Mouse (Mus musculus): ENCODE data around the gene Atp2a3. TPM values are rescaled to one million over a fixed set of nuclear protein-coding genes. Genes with fewer than 3 reads are reported as not detected.
A peak's percentile ranks its signal among the peaks of the same experiment; 100 is the strongest.

Gene Atp2a3
- polyA plus RNA-seq, 1 experiment from 2014 or later = 0.70 TPM

- Histone ChIP-seq H3K27ac (ENCODE audit: low read depth, low read length) (no peak overlapping the region), H3K4me2 (ENCODE audit: low read depth, low read length) (no peak overlapping the region), H3K9me3 (ENCODE audit: control insufficient read depth, low read length) (no peaks in the 10 kb centered on the region), H3K27me3 (ENCODE audit: control insufficient read depth, insufficient read depth, low read length) (no peaks in the 10 kb centered on the region), H3K36me3 (ENCODE audit: control insufficient read depth, insufficient read depth, low read length) (peaks cover 18% of the 10 kb centered on the region), H3K4me1 (ENCODE audit: control insufficient read depth, insufficient read depth, low read length) (peaks cover 3% of the 10 kb centered on the region; the same call in 1 of the 2 replicates), H3K9ac (replicated peaks; ENCODE audit: low read depth, low read length) (no peak overlapping the region), H3K4me3 (ENCODE audit: low read depth, low read length) (no peak overlapping the region)
- ATAC-seq (ENCODE audit: low read depth) = no peak
- WGBS = 81% methylated on average over 7 of the region's 7 CpGs
These were observed 75.1 kb downstream of the Atp2a3 start for GRCm38 (mm10) chr11:73036077-73036476.

- Histone ChIP-seq H3K36me3 (ENCODE audit: control insufficient read depth, insufficient read depth, low read length) (peaks cover 18% of the 10 kb centered on the region), H3K9me3 (ENCODE audit: control insufficient read depth, low read length) (no peaks in the 10 kb centered on the region), H3K27ac (ENCODE audit: low read depth, low read length) (no peak overlapping the region), H3K27me3 (ENCODE audit: control insufficient read depth, insufficient read depth, low read length) (no peaks in the 10 kb centered on the region), H3K4me2 (ENCODE audit: low read depth, low read length) (no peak overlapping the region), H3K4me3 (ENCODE audit: low read depth, low read length) (no peak overlapping the region), H3K9ac (replicated peaks; ENCODE audit: low read depth, low read length) (no peak overlapping the region), H3K4me1 (ENCODE audit: control insufficient read depth, insufficient read depth, low read length) (no peaks in the 10 kb centered on the region)
- no peak for ATAC-seq (ENCODE audit: low read depth)
- WGBS = 29% methylated on average over 6 of the region's 6 CpGs
These were observed 75.9 kb downstream of the Atp2a3 start for GRCm38 (mm10) chr11:73036889-73037288.

- Histone ChIP-seq H3K9ac (replicated peaks; ENCODE audit: low read depth, low read length) (no peak overlapping the region), H3K4me1 (ENCODE audit: control insufficient read depth, insufficient read depth, low read length) (no peaks in the 10 kb centered on the region), H3K27ac (ENCODE audit: low read depth, low read length) (no peak overlapping the region), H3K27me3 (ENCODE audit: control insufficient read depth, insufficient read depth, low read length) (no peaks in the 10 kb centered on the region), H3K4me2 (ENCODE audit: low read depth, low read length) (no peak overlapping the region), H3K36me3 (ENCODE audit: control insufficient read depth, insufficient read depth, low read length) (peaks cover 18% of the 10 kb centered on the region), H3K4me3 (ENCODE audit: low read depth, low read length) (no peak overlapping the region), H3K9me3 (ENCODE audit: control insufficient read depth, low read length) (no peaks in the 10 kb centered on the region)
- ATAC-seq (ENCODE audit: low read depth) = no peak
- WGBS = 100% methylated on average over 3 of the region's 3 CpGs
These were observed 76.7 kb downstream of the Atp2a3 start for GRCm38 (mm10) chr11:73037691-73038090.

GRCm38 (mm10) chr11:73039102-73039799 is 78.3 kb downstream of the Atp2a3 start:
- Histone ChIP-seq H3K4me2 (ENCODE audit: low read depth, low read length) (no peak overlapping the region), H3K4me1 (ENCODE audit: control insufficient read depth, insufficient read depth, low read length) (no peaks in the 10 kb centered on the region), H3K36me3 (ENCODE audit: control insufficient read depth, insufficient read depth, low read length) (peaks cover 18% of the 10 kb centered on the region), H3K27ac (ENCODE audit: low read depth, low read length) (no peak overlapping the region), H3K4me3 (ENCODE audit: low read depth, low read length) (no peak overlapping the region), H3K9ac (replicated peaks; ENCODE audit: low read depth, low read length) (no peak overlapping the region), H3K9me3 (ENCODE audit: control insufficient read depth, low read length) (no peaks in the 10 kb centered on the region), H3K27me3 (ENCODE audit: control insufficient read depth, insufficient read depth, low read length) (no peaks in the 10 kb centered on the region)
- ATAC-seq (ENCODE audit: low read depth) = peak; percentile 67; the same call in 1 of the 2 replicates
- 67% methylated on average over 9 of the region's 9 CpGs for WGBS

Small RNAs within 50 kb of the gene (microRNA-seq; reads per million reads assigned to microRNA genes)
- not detected for gene Gm44467

Other genes with a start within 250 kb of the Atp2a3 start
- gene Cyb5d2, start 165.0 kb upstream of the Atp2a3 start, polyA plus RNA-seq (2014; fragmentation: Nextera tagmentation; extraction: Ambion mirVana) = 6.6 and 8.9 TPM in 2 replicates
- 20.5 and 21.6 TPM in 2 replicates for gene Zzef1, start 164.9 kb upstream of the Atp2a3 start, polyA plus RNA-seq (2014; fragmentation: Nextera tagmentation; extraction: Ambion mirVana)
- gene P2rx1, start 37.9 kb downstream of the Atp2a3 start, polyA plus RNA-seq (2014; fragmentation: Nextera tagmentation; extraction: Ambion mirVana) = 0.29 and 0.75 TPM in 2 replicates
- gene Camkk1, start 57.8 kb downstream of the Atp2a3 start, polyA plus RNA-seq (2014; fragmentation: Nextera tagmentation; extraction: Ambion mirVana) = 14.0 and 20.4 TPM in 2 replicates
- 9.6 and 11.4 TPM in 2 replicates for gene Ncbp3, start 86.6 kb downstream of the Atp2a3 start, polyA plus RNA-seq (2014; fragmentation: Nextera tagmentation; extraction: Ambion mirVana)
- 0.16 and 0.26 TPM in 2 replicates for gene Itgae, start 129.4 kb downstream of the Atp2a3 start, polyA plus RNA-seq (2014; fragmentation: Nextera tagmentation; extraction: Ambion mirVana)
- gene Haspin, start 177.1 kb downstream of the Atp2a3 start, polyA plus RNA-seq (2014; fragmentation: Nextera tagmentation; extraction: Ambion mirVana) = 1.4 and 2.5 TPM in 2 replicates
- 0.39 and 0.57 TPM in 2 replicates for gene P2rx5, start 199.3 kb downstream of the Atp2a3 start, polyA plus RNA-seq (2014; fragmentation: Nextera tagmentation; extraction: Ambion mirVana)
- gene Emc6, start 215.9 kb downstream of the Atp2a3 start, polyA plus RNA-seq (2014; fragmentation: Nextera tagmentation; extraction: Ambion mirVana) = 147 and 158 TPM in 2 replicates
- gene Tax1bp3, start 215.9 kb downstream of the Atp2a3 start, polyA plus RNA-seq (2014; fragmentation: Nextera tagmentation; extraction: Ambion mirVana) = 103 and 149 TPM in 2 replicates
- 17.2 and 20.6 TPM in 2 replicates for gene Ctns, start 237.9 kb downstream of the Atp2a3 start, polyA plus RNA-seq (2014; fragmentation: Nextera tagmentation; extraction: Ambion mirVana)
- gene Shpk, start 238.3 kb downstream of the Atp2a3 start, polyA plus RNA-seq (2014; fragmentation: Nextera tagmentation; extraction: Ambion mirVana) = 1.6 and 2.3 TPM in 2 replicates

All from neural tube, embryonic 14.5 days (tissue).